Comparison of ENCODE assay signal across 9 mouse cellular contexts in genomic region chr11:98970191-98970925, GRCm38 (mm10). TPM values are rescaled to one million over a fixed set of nuclear protein-coding genes. Genes with fewer than 3 reads are reported as not detected.
DNase-seq lines count a peak whose midpoint lies in the region; ATAC-seq lines count a peak whose summit lies in the region.
"Had no signal": no experiment of that assay in that cellular context is flagged by ENCODE, and none has a peak within 500 bp of the region (broad histone marks: within the 10 kb centered on the region; RNA-seq: fewer than 3 reads in every experiment).

No protein-coding gene starts in this region.

- no peak overlapping the region for H3K9ac ChIP-seq in lung, embryonic 15.5 days
- H3K9ac ChIP-seq in embryonic facial prominence, embryonic 14.5 days (ENCODE audit: low read depth, low read length), result peak overlapping the region; percentile 31; the same call in 1 of the 2 replicates
- H3K9ac ChIP-seq in intestine, embryonic 16.5 days (ENCODE audit: low read depth, low read length), result peak overlapping the region; percentile 33; the same call in 1 of the 2 replicates
- H3K9ac ChIP-seq in neural tube, embryonic 14.5 days (replicated peaks; ENCODE audit: low read depth, low read length), result no peak overlapping the region; the same call in 1 of the 2 replicates

- peaks cover 73% of the 10 kb centered on the region for H3K4me1 ChIP-seq in lung, embryonic 15.5 days
- H3K4me1 ChIP-seq in embryonic facial prominence, embryonic 14.5 days (ENCODE audit: control insufficient read depth, insufficient read depth, low read length), result peaks cover 56% of the 10 kb centered on the region
- peaks cover 62% of the 10 kb centered on the region for H3K4me1 ChIP-seq in intestine, embryonic 16.5 days (ENCODE audit: control insufficient read depth, insufficient read depth, low read length)
- peaks cover 63% of the 10 kb centered on the region for H3K4me1 ChIP-seq in neural tube, embryonic 14.5 days (ENCODE audit: control insufficient read depth, insufficient read depth, low read length)

- no peaks in the 10 kb centered on the region for H3K27me3 ChIP-seq in lung, embryonic 15.5 days
- no peaks in the 10 kb centered on the region for H3K27me3 ChIP-seq in embryonic facial prominence, embryonic 14.5 days (replicated peaks; ENCODE audit: control insufficient read depth, insufficient read depth, low read length)
- no peaks in the 10 kb centered on the region for H3K27me3 ChIP-seq in intestine, embryonic 16.5 days (replicated peaks; ENCODE audit: control insufficient read depth, insufficient read depth, low read length)
- no peaks in the 10 kb centered on the region for H3K27me3 ChIP-seq in neural tube, embryonic 14.5 days (ENCODE audit: control insufficient read depth, insufficient read depth, low read length)

- peaks cover 77% of the 10 kb centered on the region for H3K36me3 ChIP-seq in lung, embryonic 15.5 days
- H3K36me3 ChIP-seq in embryonic facial prominence, embryonic 14.5 days (ENCODE audit: control insufficient read depth, insufficient read depth, low read length), result peaks cover 86% of the 10 kb centered on the region
- H3K36me3 ChIP-seq in intestine, embryonic 16.5 days (ENCODE audit: control insufficient read depth, insufficient read depth, low read length), result peaks cover 46% of the 10 kb centered on the region
- peaks cover 13% of the 10 kb centered on the region for H3K36me3 ChIP-seq in neural tube, embryonic 14.5 days (ENCODE audit: control insufficient read depth, insufficient read depth, low read length)

- 64% methylated on average over 29 of the region's 29 CpGs for WGBS in lung, embryonic 15.5 days
- WGBS in embryonic facial prominence, embryonic 14.5 days, result 70% methylated on average over 29 of the region's 29 CpGs
- 71% methylated on average over 29 of the region's 29 CpGs for WGBS in intestine, embryonic 16.5 days
- 29% methylated on average over 29 of the region's 29 CpGs for WGBS in neural tube, embryonic 14.5 days

- no peaks in the 10 kb centered on the region for H3K9me3 ChIP-seq in lung, embryonic 15.5 days
- no peaks in the 10 kb centered on the region for H3K9me3 ChIP-seq in embryonic facial prominence, embryonic 14.5 days (ENCODE audit: control insufficient read depth, low read length)
- H3K9me3 ChIP-seq in intestine, embryonic 16.5 days (ENCODE audit: control insufficient read depth, low read length), result no peaks in the 10 kb centered on the region
- no peaks in the 10 kb centered on the region for H3K9me3 ChIP-seq in neural tube, embryonic 14.5 days (ENCODE audit: control insufficient read depth, low read length)

- DNase-seq in lung, postnatal 14 days, result no peak
- DNase-seq in embryonic facial prominence, embryonic 14.5 days (ENCODE audit: low spot score), result no peak
- DNase-seq in lung, postnatal 36 days, result no peak
- DNase-seq in left cerebral cortex, postnatal 4 days, result no peak
- DNase-seq in left cerebral cortex, adult 9 months (ENCODE audit: low spot score in 2 of 2), result no peak

- H3K27ac ChIP-seq in lung, embryonic 15.5 days, result peak overlapping the region; percentile 65; the same call in 1 of the 2 replicates
- peak overlapping the region; percentile 68; the same call in 1 of the 2 replicates for H3K27ac ChIP-seq in embryonic facial prominence, embryonic 14.5 days (replicated peaks; ENCODE audit: low read depth, low read length)
- H3K27ac ChIP-seq in intestine, embryonic 16.5 days (ENCODE audit: low read length), result peak overlapping the region; percentile 51; the same call in 1 of the 2 replicates
- H3K27ac ChIP-seq in neural tube, embryonic 14.5 days (ENCODE audit: low read depth, low read length), result peak overlapping the region; percentile 84

- intact Hi-C loops in left cerebral cortex, postnatal 4 days (cut with DNase I), result loop anchor here (5.0 to 10.0 kb wide), 2 partner anchors 48 to 174 kb away; no protein-coding TSS in a partner anchor

- no peak overlapping the region for H3K4me2 ChIP-seq in lung, embryonic 15.5 days
- no peak overlapping the region for H3K4me2 ChIP-seq in embryonic facial prominence, embryonic 14.5 days (ENCODE audit: low read depth, low read length)
- H3K4me2 ChIP-seq in intestine, embryonic 16.5 days (ENCODE audit: low read depth, low read length), result no peak overlapping the region
- H3K4me2 ChIP-seq in neural tube, embryonic 14.5 days (ENCODE audit: low read depth, low read length), result peak overlapping the region; percentile 23; the same call in 1 of the 2 replicates

- H3K4me3 ChIP-seq in lung, embryonic 15.5 days, result no peak overlapping the region
- no peak overlapping the region for H3K4me3 ChIP-seq in embryonic facial prominence, embryonic 14.5 days (ENCODE audit: low read depth, low read length)
- no peak overlapping the region for H3K4me3 ChIP-seq in intestine, embryonic 16.5 days (ENCODE audit: low read length)
- H3K4me3 ChIP-seq in neural tube, embryonic 14.5 days (ENCODE audit: low read depth, low read length), result no peak overlapping the region

- ATAC-seq in lung, embryonic 15.5 days (ENCODE audit: borderline replicate concordance, extremely low read depth, low FRiP score, low TSS enrichment), result no peak
- no peak for ATAC-seq in embryonic facial prominence, embryonic 14.5 days (ENCODE audit: low read depth)
- ATAC-seq in intestine, embryonic 16.5 days, result no peak
- no peak for ATAC-seq in neural tube, embryonic 14.5 days (ENCODE audit: low read depth)

RNA-seq across cellular contexts. Expression of gene Gjd3, which starts 12.5 kb away (rescaled TPM):
- polyA plus RNA-seq in lung, embryonic 15.5 days (2015; fragmentation: Nextera tagmentation; extraction: Ambion mirVana), result 0.20 and 0.61 TPM in 2 replicates
- 0.34 and 0.56 TPM in 2 replicates for polyA plus RNA-seq in embryonic facial prominence, embryonic 14.5 days (2014; fragmentation: Nextera tagmentation; extraction: Ambion mirVana)
- polyA plus RNA-seq in intestine, embryonic 16.5 days (2015; fragmentation: Nextera tagmentation; extraction: Ambion mirVana), result 0.17 TPM in 1 of 2 replicates, not detected in the other
- 0.89 and 2.2 TPM in 2 replicates for polyA plus RNA-seq in neural tube, embryonic 14.5 days (2014; fragmentation: Nextera tagmentation; extraction: Ambion mirVana)
- total RNA-seq in left cerebral cortex, postnatal 4 days (2021), result 1 to 10 TPM; 2.2 to 3.4 TPM
- total RNA-seq: neutrophil, adult 5-6 weeks had no signal

RNA-seq across cellular contexts. Expression of gene Rara, which starts 42.7 kb away (rescaled TPM):
- 36.5 and 38.4 TPM in 2 replicates for polyA plus RNA-seq in lung, embryonic 15.5 days (2015; fragmentation: Nextera tagmentation; extraction: Ambion mirVana)
- 46.4 and 50.3 TPM in 2 replicates for polyA plus RNA-seq in embryonic facial prominence, embryonic 14.5 days (2014; fragmentation: Nextera tagmentation; extraction: Ambion mirVana)
- polyA plus RNA-seq in intestine, embryonic 16.5 days (2015; fragmentation: Nextera tagmentation; extraction: Ambion mirVana), result 28.2 and 31.2 TPM in 2 replicates
- polyA plus RNA-seq in neural tube, embryonic 14.5 days (2014; fragmentation: Nextera tagmentation; extraction: Ambion mirVana), result 22.1 and 22.3 TPM in 2 replicates
- total RNA-seq in left cerebral cortex, postnatal 4 days (2021), result 10 to 100 TPM; 20.3 to 21.5 TPM

RNA-seq across cellular contexts. Expression of gene Top2a, which starts 53.6 kb away (rescaled TPM):
- 276 and 280 TPM in 2 replicates for polyA plus RNA-seq in lung, embryonic 15.5 days (2015; fragmentation: Nextera tagmentation; extraction: Ambion mirVana)
- polyA plus RNA-seq in embryonic facial prominence, embryonic 14.5 days (2014; fragmentation: Nextera tagmentation; extraction: Ambion mirVana), result 181 and 201 TPM in 2 replicates
- polyA plus RNA-seq in intestine, embryonic 16.5 days (2015; fragmentation: Nextera tagmentation; extraction: Ambion mirVana), result 132 and 149 TPM in 2 replicates
- polyA plus RNA-seq in neural tube, embryonic 14.5 days (2014; fragmentation: Nextera tagmentation; extraction: Ambion mirVana), result 18.3 and 24.8 TPM in 2 replicates
- 10 to 100 TPM; 28.2 to 28.4 TPM for total RNA-seq in left cerebral cortex, postnatal 4 days (2021)

Comparison
In these comparisons a context has a peak if more than half of its experiments do, and no peak if none do; other contexts are left out.
1. H3K9ac ChIP-seq: peak in embryonic facial prominence, embryonic 14.5 days (single experiment) and intestine, embryonic 16.5 days (single experiment); none in lung, embryonic 15.5 days (single experiment) and neural tube, embryonic 14.5 days (single experiment).
2. Peak in every context shown above with its lines, with median percentiles within 50 percentile points of each other: H3K27ac ChIP-seq.